Mouse (Mus musculus) ES-Bruce4 (cell line): Measurements from ENCODE around the gene Pkdcc.

Source experiments
- CTCF ChIP-seq: IDR thresholded peaks from one replicate; pipeline ENCODE4 v1.8.1; 2011; ENCODE audit warnings: low read depth, low read length
- EP300 ChIP-seq: IDR thresholded peaks from 2 replicates; pipeline ENCODE4 v1.6.1; 2011; ENCODE audit warnings: low read depth, low read length; ENCODE audit not compliant: insufficient read depth
- POLR2A ChIP-seq: IDR thresholded peaks from one replicate; pipeline ENCODE4 v1.8.1; 2011; ENCODE audit warnings: low read length; ENCODE audit not compliant: insufficient read depth

DNA sequence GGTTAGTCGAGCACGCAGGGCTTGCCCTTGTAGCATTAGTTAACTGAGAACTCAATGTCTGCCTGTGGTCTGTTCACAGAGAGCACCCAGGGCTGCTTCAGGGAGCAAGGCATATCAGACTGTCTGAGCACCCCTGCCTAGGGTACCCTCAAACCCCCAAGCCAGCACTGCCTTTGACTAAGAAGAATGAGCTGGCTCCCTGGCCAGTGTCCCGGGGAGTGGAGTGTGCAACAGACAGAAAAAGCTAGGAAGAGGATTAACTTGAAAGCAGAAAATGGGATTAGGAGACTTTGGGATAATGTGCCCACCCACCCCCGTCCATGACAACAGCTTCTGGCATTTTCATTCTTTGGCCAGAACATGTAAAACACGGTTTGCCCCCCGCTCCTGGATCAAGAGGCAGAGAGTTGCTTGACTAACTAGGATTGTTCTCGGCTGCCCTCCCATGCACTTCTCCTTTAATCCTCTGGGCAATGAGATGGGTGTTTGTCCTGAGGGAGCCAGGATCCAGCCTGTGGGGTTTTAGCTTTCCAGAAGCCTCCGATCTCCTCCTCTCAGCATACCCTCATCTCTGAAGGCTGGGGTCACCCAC, 11.4 kb downstream of the Pkdcc start:
- no peak for TF ChIP-seq POLR2A
- TF ChIP-seq CTCF, result no peak
- no peak for TF ChIP-seq EP300
